Mouse (Mus musculus) adrenal gland, postnatal 10 days (tissue): ENCODE measurements around the gene Drc3. TPM values are rescaled to one million over a fixed set of nuclear protein-coding genes. Genes with fewer than 3 reads are reported as not detected.

Experiments used
- total RNA-seq, 2 experiments: library from RNA; stranded (reverse); gene quantifications; 2 replicates each; pipeline ENCODE4 v1.2.3; 2021

Drc3 gene
- total RNA-seq, 2 experiments from 2014 or later: 1.1 to 1.5 TPM

Other genes starting within 250 kb of the Drc3 start
- gene Rai1, start 248.3 kb upstream of the Drc3 start, total RNA-seq: 10 to 100 TPM; 34.8 to 53.0 TPM
- 100 to 1,000 TPM; 126 to 185 TPM for gene Srebf1, start 130.7 kb upstream of the Drc3 start, total RNA-seq
- 10 to 100 TPM; 49.9 to 61.5 TPM for gene Tom1l2, start 424 bp upstream of the Drc3 start, total RNA-seq
- gene Gid4, start 63.8 kb downstream of the Drc3 start, total RNA-seq: 10 to 100 TPM; 48.8 TPM
- 100 to 1,000 TPM; 128 to 156 TPM for gene Atpaf2, start 65.1 kb downstream of the Drc3 start, total RNA-seq
- gene Drg2, start 101.3 kb downstream of the Drc3 start, total RNA-seq: 10 to 100 TPM; 61.6 to 69.0 TPM
- gene Myo15, start 116.0 kb downstream of the Drc3 start, total RNA-seq: under 1 TPM; 0.30 to 0.51 TPM
- gene Alkbh5, start 183.1 kb downstream of the Drc3 start, total RNA-seq: 10 to 100 TPM; 68.6 to 72.6 TPM